Mouse (Mus musculus) embryonic stem cell, embryonic (primary cell): ENCODE data around the gene Strap.

Experiments used
- CTCF ChIA-PET, 4 experiments: fragments of 300-600 bp in 2 of 4; fragments of 350-600 bp in 2 of 4; sonication (Branson Sonifier 250); formaldehyde crosslinking; loops; one replicate each; lab custom pipeline; 2022; ENCODE audit warnings: inconsistent platforms in 2 of 4; lab: Charles Lee
- POLR2A ChIA-PET, 4 experiments: fragments of 300-600 bp in 2 of 4; fragments of 350-600 bp in 2 of 4; sonication (Branson Sonifier 250); formaldehyde crosslinking; loops; one replicate each; lab custom pipeline; 2022; ENCODE audit warnings: antibody characterized with exemption in 4 of 4, inconsistent platforms in 1 of 4; lab: Charles Lee

The Strap gene

DNA sequence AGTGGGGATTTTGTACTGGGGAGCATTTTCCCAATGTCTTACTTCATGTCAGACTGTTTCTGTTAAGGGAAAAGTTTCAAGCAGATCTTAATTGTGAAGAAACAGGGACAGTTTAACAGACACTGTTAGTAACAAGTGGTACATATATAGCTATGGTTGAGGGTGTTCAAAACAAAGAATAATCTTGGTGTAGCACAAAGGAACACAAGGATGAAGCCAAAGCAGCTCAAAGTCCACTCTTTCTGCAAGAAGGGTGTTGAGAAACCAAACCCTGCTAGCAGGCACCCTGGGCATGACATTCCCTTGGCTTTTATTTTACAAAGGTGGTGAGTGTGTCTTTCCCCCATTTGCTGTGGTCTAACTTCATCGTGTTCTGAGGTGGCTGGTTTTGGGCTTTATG, 23.0 kb downstream of the Strap start:
- CTCF ChIA-PET = interaction anchor here in 1 of 4 experiments (2.0 kb wide), 1 partner anchor 10 kb away, joined by 6 read pairs; no protein-coding TSS in a partner anchor
- POLR2A ChIA-PET = interaction anchor here in 1 of 4 experiments (0.6 kb wide), 1 partner anchor 566 kb away, joined by 3 read pairs; no protein-coding TSS in a partner anchor

DNA sequence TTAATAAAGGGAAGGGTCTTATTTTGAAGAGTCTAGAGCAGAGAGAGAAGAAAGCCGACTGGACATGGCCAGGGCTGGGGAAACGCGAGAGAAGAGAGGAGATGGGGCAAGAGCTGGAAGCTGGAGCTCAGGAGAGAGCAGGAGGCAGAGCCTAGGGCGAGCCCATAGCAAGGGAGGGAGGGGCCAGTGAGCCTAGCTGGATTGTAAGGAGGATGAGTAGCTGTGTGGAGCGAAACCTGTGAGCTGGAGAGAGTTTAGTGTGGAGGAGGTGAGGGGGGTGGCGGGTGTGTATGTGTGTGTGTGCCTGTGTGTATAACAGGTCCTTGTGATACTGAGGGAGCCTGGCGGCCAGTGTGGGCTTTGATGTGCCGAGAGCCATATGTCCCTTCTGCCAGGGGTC, 24.8 kb downstream of the Strap start:
- CTCF ChIA-PET = interaction anchor here in 1 of 4 experiments (0.6 kb wide), 1 partner anchor 27 kb away, joined by 3 read pairs; no protein-coding TSS in a partner anchor
- POLR2A ChIA-PET = interaction anchor here in 2 of 4 experiments (1.2 to 1.4 kb wide), 2 partner anchors 19 to 21 kb away, joined by 3 read pairs; no protein-coding TSS in a partner anchor

DNA sequence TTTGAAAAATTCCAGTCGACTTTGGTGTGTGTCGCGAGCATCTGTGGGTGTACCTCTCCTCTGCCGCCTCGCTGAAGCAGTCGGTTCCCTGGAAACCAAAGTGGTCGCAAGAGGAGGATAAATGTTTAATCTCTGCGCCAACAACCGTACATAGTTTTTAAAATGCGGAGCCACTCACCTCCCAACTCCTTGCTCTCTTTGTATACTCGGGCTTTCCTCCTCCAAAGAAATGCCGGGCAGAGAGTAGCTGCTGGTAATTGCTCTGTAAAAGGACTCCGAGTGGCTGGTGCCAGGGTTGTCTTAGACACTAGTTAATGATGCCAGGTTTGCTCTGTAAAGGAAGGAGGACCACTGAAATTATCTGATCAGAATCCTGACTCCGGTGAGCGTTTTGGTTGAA, 26.1 kb downstream of the Strap start:
- ChIA-PET CTCF (no interaction called here), POLR2A (interaction anchor here in 1 of 4 experiments (1.0 to 2.1 kb wide), 2 partner anchors 12 to 14 kb away, joined by 3 to 6 read pairs; no protein-coding TSS in a partner anchor)

DNA sequence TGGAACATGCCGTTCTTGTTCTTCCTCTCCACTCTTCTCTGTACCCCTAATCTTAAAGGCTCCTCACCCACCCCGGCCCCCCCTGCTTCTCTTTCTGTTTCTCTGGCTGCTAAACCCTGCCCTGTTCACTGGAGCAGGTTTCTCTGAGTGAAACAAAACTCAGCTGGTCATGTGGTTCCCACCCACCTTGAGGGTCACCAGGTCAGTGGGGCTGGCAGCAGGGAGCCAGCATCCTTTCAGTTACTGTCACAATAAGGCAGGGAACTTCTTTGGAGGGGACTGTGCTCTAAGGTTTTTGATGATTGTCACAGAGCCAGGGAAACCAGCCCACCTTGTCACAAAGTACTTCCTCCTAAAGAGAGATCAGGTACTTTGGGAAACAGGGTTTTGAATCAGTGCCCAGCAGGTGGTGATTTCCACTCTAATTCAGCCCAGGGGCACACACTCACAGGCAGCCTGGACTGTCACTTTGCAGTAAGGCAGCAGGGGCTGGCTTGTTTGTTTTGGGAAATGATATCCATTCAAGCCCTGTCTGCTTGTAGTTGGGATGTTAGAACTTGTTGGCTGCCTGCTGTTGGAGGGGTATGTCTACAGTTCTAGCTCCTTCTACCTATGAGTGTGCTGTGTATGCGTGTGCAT, 29.8 kb downstream of the Strap start:
- ChIA-PET CTCF (no interaction called here), POLR2A (interaction anchor here in 1 of 4 experiments (1.5 kb wide), 1 partner anchor 38 kb away, joined by 3 read pairs; no protein-coding TSS in a partner anchor)

DNA sequence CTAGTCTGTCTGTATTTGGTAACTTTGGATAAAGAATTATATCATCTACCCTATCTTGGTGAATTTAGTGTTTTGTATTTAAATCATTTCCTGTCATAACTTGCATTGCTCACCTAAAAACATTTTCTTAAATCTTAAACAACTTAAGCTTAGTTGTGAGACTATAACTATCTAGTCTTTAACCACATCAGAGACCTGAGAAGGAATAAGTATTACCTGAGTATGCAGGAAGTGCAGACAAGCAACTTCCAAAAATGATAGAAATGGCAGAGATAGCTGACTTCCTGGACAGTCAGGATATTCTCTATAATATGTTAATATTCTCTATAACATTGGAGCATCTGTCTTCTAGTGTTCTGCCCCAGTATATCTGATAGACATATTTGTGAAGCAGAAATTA, 31.3 kb downstream of the Strap start:
- POLR2A ChIA-PET = interaction anchor here in 1 of 4 experiments (1.4 to 1.5 kb wide), 3 partner anchors 12 to 37 kb away, joined by 3 to 5 read pairs (median 5); partner anchors contain the start of gene Dera
- CTCF ChIA-PET = no interaction called here

DNA sequence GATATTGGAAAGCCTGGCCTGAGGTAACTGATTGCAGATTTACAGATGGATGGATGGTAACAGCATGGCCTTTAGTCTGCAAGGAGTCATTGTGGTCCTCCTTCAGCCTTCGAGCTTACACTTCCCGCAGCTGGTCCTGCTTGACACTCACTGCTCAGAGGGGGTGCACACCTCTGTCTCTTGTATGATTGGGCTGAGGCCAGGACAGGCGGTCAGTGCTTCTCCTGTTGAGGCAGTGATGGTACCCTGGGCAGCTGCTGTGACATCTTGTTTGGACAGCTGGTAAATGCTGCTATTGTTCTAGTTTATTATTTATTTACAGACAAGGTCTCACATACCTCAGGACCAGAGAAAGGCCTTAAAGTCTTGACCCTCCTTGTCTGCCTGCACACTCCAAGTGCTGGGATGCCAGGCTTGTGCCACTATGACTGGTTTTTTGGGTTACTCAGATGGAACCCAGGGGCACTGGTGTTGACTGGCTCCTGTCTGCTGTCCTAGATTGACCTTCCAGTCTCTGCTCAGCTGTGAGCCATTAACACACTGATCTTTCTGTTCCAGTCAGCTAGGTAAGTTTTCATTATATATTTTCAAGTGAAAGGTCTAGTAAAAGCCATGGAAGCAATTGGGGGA, 36.9 kb downstream of the Strap start:
- CTCF ChIA-PET = no interaction called here
- POLR2A ChIA-PET = interaction anchor here in 2 of 4 experiments (0.5 to 1.3 kb wide), 4 partner anchors 19 to 171 kb away, joined by 3 to 6 read pairs (median 4); no protein-coding TSS in a partner anchor

DNA sequence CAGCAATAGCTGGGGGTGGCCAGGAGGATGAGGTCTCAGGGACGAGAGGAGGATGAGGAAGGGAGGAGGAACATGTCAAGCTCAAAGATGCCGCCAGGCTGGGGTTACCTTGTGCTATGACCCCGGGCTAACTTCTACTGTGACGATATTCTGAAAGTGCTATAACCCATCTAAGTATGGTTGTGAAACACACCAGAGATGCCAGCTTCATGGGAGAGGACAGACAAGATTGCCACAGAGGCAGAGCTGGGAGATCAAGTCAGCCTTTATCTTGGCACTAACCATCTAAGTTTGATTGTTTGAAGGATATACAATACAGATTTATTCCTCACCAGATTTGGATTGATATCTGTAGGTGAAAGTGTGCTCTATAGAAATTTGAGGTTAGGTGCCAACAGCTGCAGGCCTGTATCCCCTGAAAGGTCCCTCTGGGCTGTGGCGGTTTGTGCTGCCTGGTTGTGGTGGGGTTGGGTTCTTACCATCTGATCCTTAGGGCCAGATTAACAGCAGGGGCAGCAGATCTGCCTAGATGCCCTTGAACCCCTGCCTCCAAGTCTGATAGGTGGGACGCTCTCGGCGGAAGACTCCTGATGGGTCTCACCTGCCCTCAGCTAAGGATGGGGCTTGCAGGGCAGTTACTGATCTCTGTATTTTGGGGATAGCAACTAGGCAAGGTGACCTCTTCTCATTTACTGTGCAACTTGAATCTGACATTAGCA, 38.2 kb downstream of the Strap start:
- ChIA-PET CTCF (interaction anchor here in 2 of 4 experiments (0.6 to 0.9 kb wide), 2 partner anchors 17 to 26 kb away, joined by 3 read pairs; no protein-coding TSS in a partner anchor), POLR2A (interaction anchor here in 2 of 4 experiments (1.1 to 1.6 kb wide), 4 partner anchors 11 to 20 kb away, joined by 3 to 5 read pairs (median 3); partner anchors contain the start of gene Dera (in 1 of the 2))

DNA sequence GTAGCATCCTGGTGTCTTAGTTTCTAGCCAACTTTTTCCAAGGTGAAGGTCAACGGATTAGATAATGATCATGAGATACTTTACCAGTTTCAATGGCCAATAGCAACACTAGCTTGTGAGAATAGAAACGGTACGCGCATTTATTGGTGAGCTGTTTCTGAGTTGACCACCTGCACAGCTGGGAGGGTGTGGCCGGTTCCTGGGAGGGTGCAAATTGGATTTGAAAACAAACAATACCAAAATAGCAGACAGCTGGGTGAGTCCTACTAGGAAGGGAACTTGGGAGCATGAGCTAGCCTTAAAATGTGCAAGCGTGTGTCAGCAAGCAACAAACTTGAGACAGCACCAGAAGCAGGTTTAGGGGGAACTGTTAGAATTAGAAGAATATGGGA, 38.8 kb downstream of the Strap start:
- POLR2A ChIA-PET = interaction anchor here in 1 of 4 experiments (1.5 to 1.6 kb wide), 2 partner anchors 11 to 20 kb away, joined by 3 to 5 read pairs; partner anchors contain the start of gene Dera
- CTCF ChIA-PET = interaction anchor here in 1 of 4 experiments (0.6 kb wide), 1 partner anchor 793 kb away, joined by 3 read pairs; no protein-coding TSS in a partner anchor

DNA sequence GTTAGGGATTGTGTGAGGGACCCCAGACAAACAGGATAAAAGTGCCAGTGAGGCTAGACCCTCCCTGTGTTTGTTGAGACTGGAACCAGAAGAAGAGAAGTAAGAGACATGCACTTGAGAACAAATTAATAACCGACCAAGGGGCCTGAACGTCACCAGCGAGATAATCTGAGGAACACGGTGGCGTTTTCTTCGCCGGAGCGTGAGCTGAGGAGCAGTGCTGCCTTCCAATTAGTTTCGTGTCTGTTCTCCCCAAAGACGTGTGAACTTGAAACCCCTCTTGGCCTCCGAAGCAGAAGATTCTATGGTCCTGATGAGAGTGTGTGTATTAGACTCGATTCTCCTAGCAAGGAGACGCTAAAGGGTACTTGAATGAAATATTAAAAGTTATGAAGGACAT, 39.3 kb downstream of the Strap start:
- CTCF ChIA-PET = interaction anchor here in 1 of 4 experiments (0.6 kb wide), 1 partner anchor 794 kb away, joined by 3 read pairs; no protein-coding TSS in a partner anchor
- POLR2A ChIA-PET = interaction anchor here in 1 of 4 experiments (1.5 to 1.6 kb wide), 2 partner anchors 12 to 20 kb away, joined by 3 to 5 read pairs; partner anchors contain the start of gene Dera

DNA sequence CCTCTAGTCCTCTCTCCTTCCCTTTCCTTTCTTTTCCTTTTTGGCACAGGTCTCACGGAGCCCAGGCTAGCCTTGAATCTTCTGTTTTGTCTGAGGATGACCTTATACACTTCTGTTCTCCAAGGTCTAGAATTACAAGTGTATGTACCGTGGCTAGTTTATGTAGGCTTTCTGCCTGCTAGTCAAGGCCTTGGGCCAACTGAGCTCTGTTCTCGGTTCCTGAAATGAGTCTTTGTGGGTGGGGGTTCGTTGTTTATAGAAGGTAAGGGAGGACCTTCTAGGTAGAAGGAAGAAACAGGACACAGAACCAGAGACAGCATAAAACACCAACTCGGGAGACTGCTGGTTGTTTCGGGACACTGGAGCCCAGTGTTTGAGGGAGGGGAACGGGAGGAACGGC, 40.3 kb downstream of the Strap start:
- ChIA-PET CTCF (no interaction called here), POLR2A (no interaction called here)

DNA sequence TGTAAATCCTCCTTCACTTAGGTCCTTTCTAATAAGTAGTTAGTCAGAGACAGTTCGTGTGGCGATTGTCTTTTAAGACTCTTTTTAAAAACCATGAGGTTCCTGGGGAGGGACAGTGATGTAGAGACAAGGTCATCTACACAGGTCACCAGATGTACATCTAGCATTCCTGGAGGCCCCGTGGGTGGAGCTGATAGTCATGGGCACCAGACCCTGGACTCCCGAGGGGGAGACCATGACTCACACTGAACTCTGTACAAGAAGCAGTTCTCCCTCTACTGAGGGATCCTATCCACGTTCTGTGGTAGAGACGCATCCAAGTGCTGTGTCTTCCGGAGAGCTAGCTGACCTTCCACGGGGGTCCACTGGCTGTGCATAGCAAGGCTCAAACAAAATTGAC, 42.1 kb downstream of the Strap start:
- ChIA-PET CTCF (no interaction called here), POLR2A (interaction anchor here in 2 of 4 experiments (0.6 kb wide), 2 partner anchors 11 to 34 kb away, joined by 3 to 4 read pairs; no protein-coding TSS in a partner anchor)

DNA sequence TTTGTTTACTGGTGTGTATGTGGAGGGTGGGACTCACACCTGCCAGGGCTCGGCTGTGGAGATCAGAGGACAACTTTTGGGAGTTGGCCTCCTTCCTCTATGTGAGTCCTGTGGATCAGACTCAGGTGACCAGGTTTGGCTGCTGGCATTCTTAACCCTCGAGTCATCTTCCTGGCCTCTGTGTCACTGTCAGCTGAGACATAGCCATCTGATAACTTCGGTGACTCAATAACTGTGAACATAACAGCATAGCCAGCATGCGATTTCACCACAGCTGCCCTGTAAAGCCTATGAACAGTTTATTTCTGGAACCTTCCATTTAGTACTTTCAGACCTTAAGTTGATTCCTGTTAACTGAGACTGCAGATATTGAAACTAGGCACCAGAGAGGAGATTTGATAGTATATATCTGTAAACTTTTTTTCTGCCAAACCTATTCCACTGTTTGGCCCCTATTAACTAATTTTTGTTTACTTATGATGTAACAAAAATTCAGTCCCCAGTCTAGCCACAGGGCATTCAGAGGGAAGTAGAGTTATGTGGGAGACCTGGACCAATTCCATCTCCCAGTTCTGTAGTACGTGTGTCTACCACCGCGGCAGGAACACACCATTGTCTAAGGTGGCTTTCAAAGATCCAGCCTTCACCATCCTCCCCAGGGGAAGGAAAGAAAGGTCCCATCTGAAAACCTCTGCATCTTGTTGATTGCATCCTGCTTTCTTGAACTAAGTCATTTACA, 49.2 kb downstream of the Strap start:
- CTCF ChIA-PET = no interaction called here
- POLR2A ChIA-PET = no interaction called here

DNA sequence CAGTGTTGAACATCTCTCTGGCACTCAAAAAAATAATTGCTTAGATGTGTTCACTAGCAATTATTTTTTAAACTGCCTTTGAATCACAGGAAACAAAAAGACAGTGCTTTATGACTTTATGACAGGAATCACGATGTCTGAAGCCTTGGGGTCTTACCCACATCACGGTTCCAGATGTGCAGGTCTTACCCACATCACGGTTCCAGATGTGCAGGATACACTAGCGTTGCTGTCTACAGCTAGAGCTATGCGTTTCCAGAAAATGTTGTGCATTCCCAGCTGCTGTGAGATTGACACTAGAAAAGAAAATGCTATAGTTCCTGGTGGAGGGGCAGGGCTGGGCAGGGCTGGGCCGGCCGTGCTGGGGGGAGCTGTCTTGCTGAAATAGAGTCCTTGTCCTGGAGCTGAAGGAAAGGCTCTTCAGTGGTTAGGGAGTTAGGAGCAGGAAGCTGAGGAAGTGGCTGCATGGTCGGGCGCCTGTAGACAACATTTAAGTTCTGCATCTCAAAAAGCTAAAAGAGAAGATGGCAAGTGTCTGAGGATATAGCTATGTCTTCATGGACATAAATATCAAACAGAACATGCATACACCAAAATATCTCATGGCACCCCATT, 54.2 kb downstream of the Strap start:
- CTCF ChIA-PET = interaction anchor here in 1 of 4 experiments (0.6 kb wide), 1 partner anchor 32 kb away, joined by 3 read pairs; no protein-coding TSS in a partner anchor
- POLR2A ChIA-PET = interaction anchor here in 1 of 4 experiments (0.7 kb wide), 1 partner anchor 12 kb away, joined by 3 read pairs; no protein-coding TSS in a partner anchor

DNA sequence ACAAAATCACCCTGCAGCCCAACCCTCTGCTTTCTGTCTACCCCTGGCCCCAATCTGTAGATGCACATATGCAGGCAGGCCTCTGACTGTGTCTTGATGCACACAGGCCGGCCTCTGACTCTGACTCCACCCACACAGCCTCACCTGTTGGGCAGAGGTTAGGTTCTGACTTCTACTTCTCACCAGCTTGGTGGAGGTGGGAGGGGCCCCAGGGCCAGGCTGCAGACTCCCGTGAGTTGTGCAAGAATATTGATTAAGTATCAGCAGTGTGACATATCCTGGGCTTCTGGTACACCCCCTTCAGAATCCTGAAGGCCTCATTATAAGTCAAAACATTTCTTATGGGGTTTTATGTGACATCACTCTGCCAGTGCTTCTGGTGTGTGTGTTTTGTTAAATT, 54.8 kb downstream of the Strap start:
- ChIA-PET CTCF (no interaction called here), POLR2A (no interaction called here)

DNA sequence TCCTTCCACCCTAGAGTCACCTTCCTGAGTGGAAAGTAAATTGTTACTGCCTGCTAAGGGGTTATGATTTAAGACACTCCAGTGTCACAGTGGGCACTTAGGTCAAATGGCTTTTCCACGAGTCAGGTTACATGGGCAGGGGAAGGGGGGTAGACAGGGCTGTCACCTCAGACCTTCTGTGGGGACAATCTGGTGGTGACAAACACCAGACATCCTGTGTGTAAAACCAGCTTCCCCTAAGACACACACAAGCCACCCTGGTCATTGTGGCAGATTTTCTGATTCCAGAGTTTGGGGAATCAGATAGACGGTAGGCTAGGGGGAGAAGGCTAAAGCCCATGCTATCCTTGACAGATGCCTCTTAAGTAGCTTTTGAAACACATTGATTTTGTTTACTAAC, 60.6 kb downstream of the Strap start:
- ChIA-PET POLR2A (no interaction called here), CTCF (no interaction called here)

DNA sequence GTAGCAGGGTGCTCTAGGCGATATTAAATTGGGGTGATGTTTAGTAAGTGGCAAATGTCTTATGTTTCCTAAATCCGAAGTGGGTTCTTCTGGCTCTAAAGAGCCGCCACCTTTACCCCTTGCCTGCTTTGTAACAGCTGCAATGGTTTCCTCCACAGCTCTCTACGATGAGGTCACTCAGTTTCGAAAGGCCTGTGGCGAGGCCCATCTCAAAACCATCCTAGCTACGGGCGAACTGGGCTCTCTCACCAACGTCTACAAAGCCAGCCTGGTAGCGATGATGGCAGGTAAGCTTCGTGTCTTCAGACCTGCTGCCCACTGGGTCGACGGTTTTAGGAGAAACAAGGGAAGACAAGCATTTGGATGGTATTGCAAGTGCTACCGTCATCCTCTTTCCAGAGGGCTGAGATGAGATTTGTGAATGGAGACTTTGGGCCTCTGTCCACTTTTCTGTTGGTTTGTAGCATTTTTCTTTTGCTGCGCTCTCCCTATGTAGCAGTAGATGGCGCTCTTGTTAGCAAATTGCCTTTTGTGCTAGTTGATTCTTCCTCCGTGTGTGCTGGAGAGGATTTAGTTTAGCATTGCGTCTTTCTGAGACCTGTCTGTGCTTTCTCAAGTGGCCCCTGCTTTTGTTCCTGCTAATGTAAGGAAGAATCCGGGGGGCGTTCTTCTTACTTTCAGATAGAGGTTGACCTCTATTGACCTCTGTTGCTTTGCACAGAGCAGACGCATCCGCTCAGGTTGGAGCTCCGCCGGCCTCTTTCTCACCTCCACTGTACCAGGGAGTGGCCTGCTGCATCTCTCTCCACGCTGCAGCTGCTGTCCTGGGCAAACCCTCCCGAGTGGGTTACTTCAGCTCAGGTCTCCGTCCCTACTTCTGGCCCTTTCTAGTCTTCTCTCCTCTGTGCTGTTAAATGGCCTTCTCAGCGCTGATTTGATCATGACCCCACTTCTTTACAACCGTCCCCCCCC, 62.0 kb downstream of the Strap start:
- POLR2A ChIA-PET = interaction anchor here in 2 of 4 experiments (0.6 to 1.1 kb wide), 3 partner anchors 35 to 1877 kb away, joined by 4 to 7 read pairs (median 6); no protein-coding TSS in a partner anchor
- CTCF ChIA-PET = interaction anchor here (0.5 to 1.3 kb wide), 15 partner anchors 11 to 1820 kb away, joined by 3 to 17 read pairs (median 3); no protein-coding TSS in a partner anchor
